Mouse (Mus musculus) liver, embryonic 14.5 days (tissue): Measurements from ENCODE around the gene Arhgap21.

Source experiments
- CTCF ChIP-seq: IDR thresholded peaks from 2 replicates; pipeline ENCODE4 v1.5.1; 2016; ENCODE audit warnings: antibody characterized with exemption, low read depth, control low read depth
- EP300 ChIP-seq: IDR thresholded peaks from 2 replicates; pipeline ENCODE4 v1.6.1; 2016; ENCODE audit warnings: antibody characterized with exemption, low read depth

DNA sequence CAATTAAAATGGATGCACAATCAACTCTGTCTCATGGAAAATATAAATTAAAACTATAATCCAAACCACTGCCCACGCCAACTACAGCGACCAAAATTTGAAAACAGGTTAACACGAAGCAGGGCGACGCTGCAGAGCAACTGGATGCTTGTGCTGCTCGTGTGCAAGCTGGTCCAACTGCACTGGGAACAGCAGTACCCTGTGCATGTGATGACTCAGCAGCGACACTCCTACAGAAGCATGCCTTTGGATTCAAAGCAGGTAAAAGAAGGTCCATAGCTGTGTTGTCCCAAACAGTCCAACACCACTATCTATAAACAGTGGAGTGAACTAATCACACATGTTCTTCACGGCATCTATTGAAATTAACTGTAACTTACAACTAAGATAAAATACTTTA lies 63.3 kb downstream of the Arhgap21 start:
- no peak for TF ChIP-seq CTCF
- TF ChIP-seq EP300: no peak
